Mouse (Mus musculus) E14TG2a.4 (cell line): ENCODE measurements at regions not wholly inside any gene's neighbourhood (a gene's known extent, or its start where the extent isn't known, plus 50 kb on each side); places are given as distances from the start of the nearest gene placed in this dataset.
A peak's percentile ranks its signal among the peaks of the same experiment; 100 is the strongest.

Source experiments
- H3K27me3 ChIP-seq: 2 replicates; pipeline ENCODE4 v1.6.1; 2014; ENCODE audit warnings: low read length, control low read depth; ENCODE audit not compliant: insufficient read depth
- H3K36me3 ChIP-seq: 2 replicates; pipeline ENCODE4 v1.6.1; 2014; ENCODE audit warnings: low read length, control low read depth; ENCODE audit not compliant: insufficient read depth
- H3K4me1 ChIP-seq: replicated peaks from 2 replicates; pipeline ENCODE4 v1.6.1; 2014; ENCODE audit warnings: low read depth, low read length, control low read depth
- H3K4me3 ChIP-seq: replicated peaks from 2 replicates; pipeline ENCODE4 v1.5.1; 2014; ENCODE audit warnings: mild to moderate bottlenecking, low read length
- H3K9me3 ChIP-seq: 2 replicates; pipeline ENCODE4 v1.6.1; 2014; ENCODE audit warnings: low read length, control low read depth
- CTCF ChIP-seq: conservative IDR thresholded peaks from 2 replicates; pipeline ENCODE4 v1.5.1; 2014; ENCODE audit warnings: low read length
- NANOG ChIP-seq: IDR thresholded peaks from 2 replicates; pipeline ENCODE4 v1.6.1; 2014; ENCODE audit warnings: borderline replicate concordance, low read length, mixed read lengths
- POU5F1 ChIP-seq: IDR thresholded peaks from 2 replicates; pipeline ENCODE4 v1.6.1; 2014; ENCODE audit warnings: low read length, borderline replicate concordance

DNA sequence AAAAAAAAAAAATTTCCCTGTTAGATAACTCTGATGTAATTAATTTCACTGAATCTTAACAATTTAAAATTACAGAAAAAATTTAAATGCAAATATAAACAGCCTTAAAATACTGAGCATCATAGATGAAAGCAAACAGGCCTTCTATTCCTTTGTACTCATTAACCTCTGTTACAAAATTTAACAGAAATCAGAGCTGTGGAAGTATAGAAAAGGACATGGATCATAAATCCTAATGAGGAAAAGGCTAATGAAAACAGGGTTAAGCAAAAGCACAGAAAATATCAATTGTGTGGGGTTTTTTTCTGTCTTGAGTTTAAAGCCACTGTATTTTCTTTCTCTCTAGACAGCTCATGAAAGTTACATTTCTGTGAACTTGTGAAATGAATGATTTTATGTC is 164.6 kb upstream of the Tmem161b start:
- no peak for TF ChIP-seq CTCF
- no peak for TF ChIP-seq POU5F1
- no peak for TF ChIP-seq NANOG
- no peaks in the 10 kb centered on the region for H3K9me3 ChIP-seq
- H3K36me3 ChIP-seq, result no peaks in the 10 kb centered on the region
- H3K4me3 ChIP-seq, result no peak overlapping the region
- H3K4me1 ChIP-seq, result peaks cover 10% of the 10 kb centered on the region
- H3K27me3 ChIP-seq, result 0 out of 2 replicates have a peak, but pooled peaks cover 3% of the 10 kb centered on the region

DNA sequence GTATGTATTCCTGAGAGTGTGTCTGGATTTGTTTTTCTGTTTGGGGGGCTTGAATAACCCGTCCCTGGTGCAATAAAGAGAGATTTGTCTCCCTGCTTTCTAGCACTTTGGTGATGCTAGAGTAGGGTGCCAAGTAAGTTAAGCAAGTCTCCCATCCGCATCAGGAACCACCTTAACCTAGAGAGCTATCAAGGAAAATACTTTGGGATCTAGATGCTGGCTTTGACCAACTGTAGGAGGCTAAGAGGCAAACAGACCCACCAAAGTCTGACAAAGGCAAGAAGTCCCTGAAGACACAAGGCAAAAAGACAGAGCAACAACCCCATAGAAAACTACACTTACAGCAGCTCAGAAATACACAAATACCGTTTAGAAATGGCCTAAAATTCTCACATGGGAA is 163.8 kb upstream of the Tmem161b start:
- 0 out of 2 replicates have a peak, but pooled peaks cover 3% of the 10 kb centered on the region for H3K27me3 ChIP-seq
- H3K4me3 ChIP-seq, result no peak overlapping the region
- H3K36me3 ChIP-seq, result no peaks in the 10 kb centered on the region
- peaks cover 10% of the 10 kb centered on the region for H3K4me1 ChIP-seq
- TF ChIP-seq CTCF (no peak), NANOG (no peak), POU5F1 (no peak)
- H3K9me3 ChIP-seq, result no peaks in the 10 kb centered on the region

DNA sequence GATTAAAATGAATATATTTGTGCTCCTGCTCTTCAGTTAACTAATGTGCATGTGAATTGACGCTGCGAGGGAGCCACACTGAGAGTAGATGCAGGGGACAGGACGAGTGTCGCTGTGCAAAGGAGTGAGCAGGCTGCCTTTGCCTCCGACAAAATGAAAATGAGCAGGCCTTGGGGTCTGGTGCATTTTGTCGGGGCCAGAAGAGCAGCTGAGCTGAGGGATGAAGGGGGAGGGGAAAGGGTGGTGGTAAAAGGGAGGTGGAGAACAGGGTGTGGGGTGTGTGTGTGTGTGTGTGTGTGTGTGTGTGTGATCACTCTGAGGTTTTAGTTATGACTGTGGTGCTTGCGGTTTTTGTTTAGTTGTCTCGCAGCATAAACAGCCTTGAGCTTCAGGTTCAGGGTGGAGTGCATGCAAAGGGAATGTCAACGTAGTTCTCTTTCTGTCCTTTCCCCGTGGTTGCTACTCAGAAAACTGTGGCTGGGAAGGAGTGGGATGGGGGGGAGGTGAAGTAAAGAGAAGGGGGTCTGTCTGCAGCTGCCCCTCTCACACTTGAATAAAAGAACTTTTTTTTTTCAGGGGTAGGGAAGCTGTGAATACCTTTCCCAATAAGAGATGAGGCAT is 163.0 kb upstream of the Tmem161b start:
- Histone ChIP-seq H3K4me3 (no peak overlapping the region), H3K27me3 (0 out of 2 replicates have a peak, but pooled peaks cover 3% of the 10 kb centered on the region), H3K4me1 (peaks cover 10% of the 10 kb centered on the region), H3K9me3 (no peaks in the 10 kb centered on the region), H3K36me3 (no peaks in the 10 kb centered on the region)
- TF ChIP-seq CTCF (no peak), POU5F1 (no peak), NANOG (no peak)

DNA sequence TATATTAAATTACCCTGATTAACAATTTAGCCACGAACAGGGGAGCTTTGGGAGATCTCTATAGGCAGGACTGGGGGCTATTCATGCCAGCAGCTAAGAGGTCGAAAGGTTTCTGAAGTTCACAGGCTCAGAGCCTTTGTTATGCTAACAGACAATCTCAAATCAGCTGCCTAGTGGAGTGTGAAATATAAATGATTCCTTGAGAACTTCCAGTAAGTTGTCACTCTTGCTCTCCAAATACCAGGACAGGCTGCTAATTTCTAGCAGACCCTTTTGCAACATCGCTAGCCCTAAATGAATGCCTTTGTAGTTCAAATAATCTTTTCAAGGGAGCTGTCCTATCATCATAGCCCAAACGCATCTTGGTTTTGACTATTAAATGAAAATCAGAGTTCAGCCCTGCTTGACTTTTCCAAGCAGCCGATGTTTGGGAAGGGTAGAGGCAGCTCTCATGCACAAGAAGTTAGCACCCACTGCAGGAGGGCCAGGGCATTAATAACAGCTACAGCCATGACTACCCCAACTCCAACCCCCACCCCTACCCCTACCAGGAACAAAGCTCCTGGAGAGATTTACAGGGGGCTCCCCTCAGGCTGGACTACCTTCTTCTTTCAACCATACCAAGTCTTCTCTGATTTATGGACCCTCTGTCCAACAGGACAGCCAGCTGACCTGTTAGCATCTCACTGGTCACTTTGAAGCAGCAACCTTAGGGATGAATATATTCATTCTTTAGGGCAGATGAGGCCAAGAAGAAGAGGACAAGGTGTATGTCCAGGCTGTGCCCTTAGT is 162.2 kb upstream of the Tmem161b start:
- Histone ChIP-seq H3K36me3 (no peaks in the 10 kb centered on the region), H3K9me3 (no peaks in the 10 kb centered on the region), H3K4me1 (peaks cover 10% of the 10 kb centered on the region), H3K27me3 (0 out of 2 replicates have a peak, but pooled peaks cover 3% of the 10 kb centered on the region), H3K4me3 (no peak overlapping the region)
- TF ChIP-seq CTCF, result no peak
- TF ChIP-seq POU5F1, result peak; percentile 28; the same call in 1 of the 2 replicates

DNA sequence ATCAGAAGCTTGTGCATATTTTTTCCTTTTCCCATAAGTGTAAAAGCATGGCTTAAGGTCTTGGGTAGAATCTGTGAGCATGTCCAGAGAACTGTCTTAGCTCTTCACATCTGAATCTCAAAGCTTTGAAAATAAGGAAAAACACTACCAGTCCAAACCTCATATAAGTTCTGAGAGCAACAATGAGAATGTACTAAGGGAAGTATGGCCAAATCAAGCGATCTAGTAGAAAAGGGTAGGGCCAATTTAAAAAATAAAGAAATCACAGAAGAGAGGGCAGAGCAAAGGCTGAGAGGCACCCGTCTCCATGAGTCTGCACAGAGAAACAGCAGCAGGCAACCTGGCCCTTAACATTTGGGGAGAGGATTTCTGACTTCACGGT is 161.7 kb upstream of the Tmem161b start:
- 0 out of 2 replicates have a peak, but pooled peaks cover 3% of the 10 kb centered on the region for H3K27me3 ChIP-seq
- no peak overlapping the region for H3K4me3 ChIP-seq
- no peaks in the 10 kb centered on the region for H3K36me3 ChIP-seq
- peaks cover 10% of the 10 kb centered on the region for H3K4me1 ChIP-seq
- no peaks in the 10 kb centered on the region for H3K9me3 ChIP-seq
- TF ChIP-seq NANOG (no peak), POU5F1 (no peak), CTCF (no peak)

DNA sequence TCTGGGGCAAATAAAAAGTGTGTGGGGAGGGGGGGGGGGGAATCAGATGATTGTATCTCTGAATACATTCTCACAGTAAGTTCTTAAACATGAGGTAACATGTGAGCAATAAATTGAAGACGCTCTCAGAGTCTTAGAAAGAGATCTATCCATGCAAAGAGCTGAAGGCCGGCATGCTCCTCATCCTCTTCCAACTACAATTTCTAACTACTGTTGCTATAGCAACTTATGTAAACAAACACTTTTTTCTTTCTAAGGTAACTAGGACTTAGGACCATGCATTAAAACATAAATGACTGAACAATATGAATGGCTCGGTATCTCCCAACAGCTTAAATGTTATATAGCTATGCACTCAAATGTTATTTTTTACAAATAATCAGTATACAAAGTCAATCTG is 161.2 kb upstream of the Tmem161b start:
- TF ChIP-seq NANOG (no peak), CTCF (no peak), POU5F1 (no peak)
- Histone ChIP-seq H3K4me3 (no peak overlapping the region), H3K27me3 (0 out of 2 replicates have a peak, but pooled peaks cover 3% of the 10 kb centered on the region), H3K4me1 (peaks cover 10% of the 10 kb centered on the region), H3K9me3 (no peaks in the 10 kb centered on the region), H3K36me3 (no peaks in the 10 kb centered on the region)

DNA sequence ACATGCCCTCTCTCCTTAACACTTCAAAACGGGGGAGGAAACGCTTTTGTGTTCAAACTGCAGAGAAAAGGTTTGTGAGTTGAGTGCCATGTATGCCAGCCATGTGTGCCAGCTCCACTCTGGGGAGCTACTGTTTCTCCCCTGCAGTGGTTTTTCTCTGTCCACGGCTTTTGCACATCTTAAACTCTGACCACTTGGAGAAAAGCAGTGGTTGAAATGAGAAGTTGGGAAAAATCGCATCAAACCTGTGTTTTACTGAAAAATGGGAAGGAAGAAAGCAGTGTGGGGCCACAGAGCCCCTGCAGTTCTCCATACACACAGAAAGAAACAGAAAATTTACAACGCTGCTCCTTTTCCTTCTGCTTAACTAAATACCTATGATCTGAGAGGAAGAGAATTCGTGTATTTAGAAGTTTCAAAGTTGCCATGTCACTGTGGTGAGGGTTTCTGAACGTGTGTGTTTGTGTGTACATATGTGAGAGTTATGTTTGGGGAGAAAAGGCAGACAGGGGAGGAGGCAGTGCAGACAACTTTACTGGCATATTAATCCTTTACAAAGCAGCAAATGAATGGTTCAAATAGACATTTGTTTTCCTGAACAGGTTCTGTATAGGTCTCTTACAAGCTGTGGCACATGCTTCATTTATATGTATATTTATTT is 160.1 kb upstream of the Tmem161b start:
- Histone ChIP-seq H3K27me3 (0 out of 2 replicates have a peak, but pooled peaks cover 3% of the 10 kb centered on the region), H3K4me3 (no peak overlapping the region), H3K4me1 (peaks cover 12% of the 10 kb centered on the region), H3K36me3 (no peaks in the 10 kb centered on the region), H3K9me3 (no peaks in the 10 kb centered on the region)
- TF ChIP-seq POU5F1 (no peak), CTCF (no peak), NANOG (no peak)

DNA sequence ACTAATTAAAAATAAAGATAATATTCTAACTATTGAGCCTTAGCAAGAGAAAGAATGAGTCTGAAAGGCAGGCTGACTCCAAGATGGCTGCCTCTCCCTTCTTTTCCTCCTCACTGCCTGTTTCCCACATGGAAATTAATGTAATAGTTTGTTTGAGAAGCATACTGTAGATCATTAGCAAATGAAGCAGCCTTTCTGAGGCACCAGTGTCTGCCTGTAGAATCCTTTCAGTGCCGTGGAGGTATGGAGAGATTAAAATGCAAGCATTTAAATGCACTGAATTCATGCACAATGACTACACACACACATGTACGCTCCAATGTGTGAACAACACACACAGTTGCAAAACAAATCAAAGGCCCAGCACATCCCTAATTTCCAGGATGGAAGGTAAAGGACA is 159.5 kb upstream of the Tmem161b start:
- Histone ChIP-seq H3K9me3 (no peaks in the 10 kb centered on the region), H3K36me3 (no peaks in the 10 kb centered on the region), H3K4me1 (peaks cover 12% of the 10 kb centered on the region), H3K4me3 (no peak overlapping the region), H3K27me3 (0 out of 2 replicates have a peak, but pooled peaks cover 3% of the 10 kb centered on the region)
- no peak for TF ChIP-seq NANOG
- TF ChIP-seq POU5F1, result no peak
- TF ChIP-seq CTCF, result no peak
